Mouse (Mus musculus) CD4-positive, CD25-positive, alpha-beta regulatory T cell, adult 2 months (primary cell): ENCODE data around the gene Inhbb.

Experiments used
- DNase-seq: peaks from one replicate; pipeline ENCODE4 v3.0.0-alpha.2; 2012; ENCODE audit warnings: low read depth, low spot score

Gene Inhbb

GRCm38 (mm10) chr1:119386306-119386705 lies 35.7 kb downstream of the Inhbb start:
- DNase-seq: no peak

GRCm38 (mm10) chr1:119383916-119384315 lies 38.1 kb downstream of the Inhbb start:
- no peak for DNase-seq

- no peak for DNase-seq
Observed at GRCm38 (mm10) chr1:119380609-119381008, 41.4 kb downstream of the Inhbb start.

- no peak for DNase-seq
Observed at GRCm38 (mm10) chr1:119375376-119375775, 46.7 kb downstream of the Inhbb start.

- no peak for DNase-seq
Observed at GRCm38 (mm10) chr1:119367546-119367945, 54.5 kb downstream of the Inhbb start.

- no peak for DNase-seq
Observed at GRCm38 (mm10) chr1:119366315-119366714, 55.7 kb downstream of the Inhbb start.
